Mouse (Mus musculus): ENCODE data around the gene P2ry14. TPM values are rescaled to one million over a fixed set of nuclear protein-coding genes. Genes with fewer than 3 reads are reported as not detected.
A peak's percentile ranks its signal among the peaks of the same experiment; 100 is the strongest.
"Not testable (repeated sequence)": the region's sequence is repeated elsewhere in the genome, so short reads cannot be mapped to it uniquely, and the experiment has no call there.

The P2ry14 gene
- polyA plus RNA-seq, 1 experiment: 3.7 TPM

DNA sequence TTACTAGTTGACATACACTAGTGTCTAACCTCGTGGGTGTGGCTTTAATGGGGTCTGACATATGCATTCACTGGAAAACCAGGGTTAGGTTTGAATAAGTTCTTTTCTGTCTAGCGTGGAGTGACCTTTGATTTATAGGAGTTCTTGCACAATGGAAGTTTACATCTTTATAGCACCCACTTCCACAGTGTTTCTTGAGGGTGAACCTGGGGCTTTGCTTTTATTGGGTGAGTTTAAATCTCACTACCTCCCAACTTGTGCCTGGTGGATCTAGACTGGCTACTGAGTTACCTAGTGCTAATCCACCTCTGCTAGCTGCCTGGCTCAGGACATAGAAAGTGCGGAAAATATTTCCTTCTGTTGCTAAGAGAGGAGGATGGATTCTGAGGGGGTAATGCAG is 41.5 kb downstream of the P2ry14 start:
- no peak for DNase-seq (ENCODE audit: extremely low spot score in 1 of 2, low spot score in 1 of 2)

DNA sequence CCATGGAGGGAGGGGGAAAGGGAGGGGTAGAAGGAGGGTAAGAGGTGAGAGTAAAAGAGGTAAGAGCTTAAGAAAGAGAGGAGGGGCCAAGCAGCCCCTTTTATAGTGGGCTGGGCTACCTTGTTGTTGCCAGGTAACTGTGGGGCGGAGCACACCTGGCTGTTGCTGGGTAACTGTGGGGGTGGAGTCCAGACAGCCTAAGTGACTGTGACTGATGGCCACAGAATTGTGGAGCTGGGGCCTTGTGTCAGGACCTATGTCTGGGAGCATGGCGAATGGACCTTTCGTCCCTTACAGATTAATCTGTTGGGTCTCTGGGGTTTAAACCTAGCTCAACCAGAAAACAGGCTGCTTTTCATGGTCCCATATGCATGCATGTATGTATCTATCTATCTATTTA is 43.6 kb downstream of the P2ry14 start:
- not testable (repeated sequence) for DNase-seq (ENCODE audit: extremely low spot score in 1 of 2, low spot score in 1 of 2)

DNA sequence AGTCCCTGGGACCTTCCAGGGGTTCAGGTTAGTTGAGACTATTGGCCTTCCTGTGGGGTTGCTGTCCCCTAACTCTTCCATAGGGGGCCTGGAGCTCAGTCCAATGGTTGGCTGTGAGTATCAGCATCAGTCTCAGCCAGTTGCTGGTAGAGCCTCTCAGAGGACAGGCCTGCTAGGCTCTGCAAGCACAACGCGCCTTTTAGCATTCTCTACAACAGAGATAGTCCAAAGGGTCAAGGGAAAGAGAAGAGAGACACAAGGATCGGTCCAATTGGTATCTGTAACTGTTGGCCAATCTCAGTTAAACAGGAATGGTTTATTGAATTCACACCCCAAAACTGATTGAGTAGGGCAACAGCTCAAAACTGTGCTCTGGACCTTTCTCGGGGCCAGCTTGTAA is 46.0 kb downstream of the P2ry14 start:
- no peak for DNase-seq (ENCODE audit: extremely low spot score in 1 of 2, low spot score in 1 of 2)

- no peak for DNase-seq (ENCODE audit: extremely low spot score in 1 of 2, low spot score in 1 of 2)
These were observed 49.0 kb downstream of the P2ry14 start for GRCm38 (mm10) chr3:59104462-59104861.

DNA sequence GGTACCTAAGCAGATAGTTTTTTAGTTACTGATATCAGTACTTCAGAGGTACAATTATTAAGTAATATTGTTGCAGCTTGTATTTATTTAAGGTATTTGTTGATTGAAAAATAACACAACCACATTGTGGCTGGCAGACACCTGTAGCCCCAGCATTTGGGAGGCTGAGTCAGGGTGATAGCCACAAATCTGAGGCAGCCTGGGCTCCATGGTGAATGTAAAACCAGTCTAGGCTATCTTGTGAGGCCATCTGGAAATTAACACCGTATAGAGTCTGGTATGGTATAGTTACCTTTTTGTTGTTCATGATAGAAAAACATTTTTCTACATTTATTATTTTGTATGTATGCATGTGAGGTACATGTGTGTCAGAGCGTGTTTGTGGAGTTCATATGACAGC is 51.3 kb downstream of the P2ry14 start:
- no peak for DNase-seq (ENCODE audit: extremely low spot score in 1 of 2, low spot score in 1 of 2)

- no peak for DNase-seq (ENCODE audit: extremely low spot score in 1 of 2, low spot score in 1 of 2)
These were observed 52.0 kb downstream of the P2ry14 start, which contains the start of gene Gpr171 for GRCm38 (mm10) chr3:59101218-59101986. Gene Gpr171, minus strand, starts transcription at chr3:59101821.

- DNase-seq (ENCODE audit: extremely low spot score in 1 of 2, low spot score in 1 of 2): no peak
These were observed 54.9 kb downstream of the P2ry14 start for GRCm38 (mm10) chr3:59098540-59098939.

DNA sequence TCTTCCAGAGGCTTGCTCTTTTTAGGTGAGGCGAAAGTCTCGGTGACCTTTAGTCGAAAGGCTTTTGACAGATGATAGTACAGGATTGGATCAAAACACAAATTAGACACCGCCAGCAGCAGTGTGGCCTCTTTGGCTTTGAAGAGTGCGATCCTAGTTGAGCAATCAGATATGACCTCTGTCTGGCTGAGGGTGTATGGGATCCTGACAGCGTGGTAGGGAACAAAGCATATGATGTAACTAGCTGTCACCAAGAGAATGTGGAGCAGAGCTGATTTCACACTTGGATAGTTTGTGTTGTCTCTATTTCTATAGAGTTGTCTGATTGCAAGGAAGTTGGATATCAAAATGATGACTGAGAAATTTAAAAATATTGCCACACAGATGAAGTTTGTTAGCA is 56.0 kb downstream of the P2ry14 start:
- DNase-seq (ENCODE audit: extremely low spot score in 1 of 2, low spot score in 1 of 2): no peak

- no peak for DNase-seq (ENCODE audit: extremely low spot score in 1 of 2, low spot score in 1 of 2)
These were observed 60.7 kb downstream of the P2ry14 start for GRCm38 (mm10) chr3:59092702-59093101.

- no peak for DNase-seq (ENCODE audit: extremely low spot score in 1 of 2, low spot score in 1 of 2)
These were observed 72.5 kb downstream of the P2ry14 start for GRCm38 (mm10) chr3:59080919-59081318.

GRCm38 (mm10) chr3:59080293-59080916 is 73.0 kb downstream of the P2ry14 start:
- DNase-seq (ENCODE audit: extremely low spot score in 1 of 2, low spot score in 1 of 2): no peak

- DNase-seq (ENCODE audit: extremely low spot score in 1 of 2, low spot score in 1 of 2): peak in 1 of 2 experiments; percentile 71
These were observed 74.1 kb downstream of the P2ry14 start for GRCm38 (mm10) chr3:59079327-59079726.

- DNase-seq (ENCODE audit: extremely low spot score in 1 of 2, low spot score in 1 of 2): no peak
These were observed 74.8 kb downstream of the P2ry14 start for GRCm38 (mm10) chr3:59078585-59078984.

- DNase-seq (ENCODE audit: extremely low spot score in 1 of 2, low spot score in 1 of 2): peak in 1 of 2 experiments; percentile 60
These were observed 76.1 kb downstream of the P2ry14 start for GRCm38 (mm10) chr3:59077278-59077677.

DNA sequence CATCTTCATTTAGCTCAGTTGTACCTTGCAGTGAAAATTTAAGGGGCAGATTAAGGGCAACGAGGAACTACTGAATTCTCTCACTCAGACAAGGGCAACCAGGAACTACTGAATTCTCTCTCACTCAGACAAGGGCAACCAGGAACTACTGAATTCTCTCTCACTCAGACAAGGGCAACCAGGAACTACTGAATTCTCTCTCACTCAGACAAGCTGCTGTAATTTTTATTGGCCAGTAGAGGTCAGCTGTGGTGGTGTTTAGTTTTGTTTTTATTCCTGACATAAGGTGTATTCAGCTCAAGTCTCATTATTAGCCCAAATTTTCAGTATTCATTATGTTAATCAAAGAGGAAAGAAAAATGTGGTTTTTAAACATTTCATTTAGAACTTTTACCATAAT is 84.3 kb downstream of the P2ry14 start:
- DNase-seq (ENCODE audit: extremely low spot score in 1 of 2, low spot score in 1 of 2): not testable (repeated sequence)

GRCm38 (mm10) chr3:59066558-59067294 is 86.7 kb downstream of the P2ry14 start:
- peak in 1 of 2 experiments; percentile 37 for DNase-seq (ENCODE audit: extremely low spot score in 1 of 2, low spot score in 1 of 2)

GRCm38 (mm10) chr3:59065937-59066336 is 87.5 kb downstream of the P2ry14 start:
- peak in 1 of 2 experiments; percentile 39 for DNase-seq (ENCODE audit: extremely low spot score in 1 of 2, low spot score in 1 of 2)
